Mouse (Mus musculus) urinary bladder, postnatal 25 days (tissue): ENCODE measurements around the gene Cep89.

ENCODE experiments used
- DNase-seq: peaks from one replicate; pipeline ENCODE4 v3.0.0; 2022; ENCODE audit warnings: low spot score

The Cep89 gene

DNA sequence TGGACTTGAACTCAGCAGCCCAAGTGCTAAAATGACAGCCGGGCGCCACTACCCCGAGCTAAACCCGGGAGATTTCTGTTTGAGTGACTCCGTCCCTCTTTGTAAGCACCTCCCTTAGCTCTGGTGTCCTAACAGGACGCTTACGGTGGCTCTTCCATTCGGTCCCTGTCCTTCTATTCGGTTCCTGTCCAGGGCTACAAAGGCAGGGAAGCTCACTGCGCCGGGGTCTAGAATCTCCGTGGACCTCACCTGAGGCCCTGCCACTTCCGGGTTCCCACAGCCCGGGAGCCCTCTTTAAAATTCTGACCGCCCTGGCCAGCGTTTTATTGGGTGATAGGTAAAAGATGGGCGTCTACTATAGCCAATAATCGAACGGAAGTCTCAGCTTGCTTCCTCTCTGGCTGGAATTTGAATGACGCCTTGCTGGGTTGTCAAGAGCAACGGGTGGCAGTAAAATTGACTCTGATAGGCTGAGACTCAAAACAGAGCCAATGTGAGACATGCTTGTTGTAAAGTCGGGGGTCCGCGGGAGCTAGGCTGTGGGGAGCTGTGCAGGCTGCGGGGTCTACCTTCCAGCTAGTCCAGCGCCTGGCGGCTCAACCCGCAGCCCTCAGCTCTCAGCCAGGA, at the start of gene Cep89, which contains the start of gene Faap24:
Gene Cep89, plus strand, starts transcription at position 494 of the 627 bp plus-strand sequence.
Gene Faap24, minus strand, starts transcription at position 295 of the 627 bp plus-strand sequence.
- DNase-seq: peak; percentile 87

GRCm38 (mm10) chr7:35347918-35348700, 48.7 kb upstream of the Cep89 start:
- DNase-seq: no peak

- DNase-seq: no peak
Measured at GRCm38 (mm10) chr7:35349022-35349421, 47.8 kb upstream of the Cep89 start.

GRCm38 (mm10) chr7:35349886-35350684, 46.8 kb upstream of the Cep89 start:
- no peak for DNase-seq

DNA sequence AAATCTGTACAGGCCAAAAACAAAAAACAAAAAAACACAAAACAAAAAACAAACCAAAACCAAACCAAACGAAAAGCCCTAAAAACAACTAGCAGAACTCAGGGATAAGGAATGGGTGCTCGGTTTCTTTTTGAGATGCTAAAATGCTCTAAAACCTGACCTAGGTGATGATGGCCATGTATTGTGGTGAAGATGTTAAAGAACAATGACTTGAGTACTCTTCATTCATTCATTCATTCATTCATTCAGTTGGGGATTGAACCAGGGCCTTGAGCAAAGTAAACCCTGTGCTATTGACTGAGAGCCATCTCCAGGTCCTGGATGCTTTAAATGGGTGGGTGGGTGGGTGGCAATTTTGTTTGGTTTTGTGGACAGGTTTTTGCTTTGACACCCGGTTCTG, 45.7 kb upstream of the Cep89 start:
- DNase-seq: no peak

- DNase-seq: no peak
Measured at GRCm38 (mm10) chr7:35353306-35353705, 43.5 kb upstream of the Cep89 start.

DNA sequence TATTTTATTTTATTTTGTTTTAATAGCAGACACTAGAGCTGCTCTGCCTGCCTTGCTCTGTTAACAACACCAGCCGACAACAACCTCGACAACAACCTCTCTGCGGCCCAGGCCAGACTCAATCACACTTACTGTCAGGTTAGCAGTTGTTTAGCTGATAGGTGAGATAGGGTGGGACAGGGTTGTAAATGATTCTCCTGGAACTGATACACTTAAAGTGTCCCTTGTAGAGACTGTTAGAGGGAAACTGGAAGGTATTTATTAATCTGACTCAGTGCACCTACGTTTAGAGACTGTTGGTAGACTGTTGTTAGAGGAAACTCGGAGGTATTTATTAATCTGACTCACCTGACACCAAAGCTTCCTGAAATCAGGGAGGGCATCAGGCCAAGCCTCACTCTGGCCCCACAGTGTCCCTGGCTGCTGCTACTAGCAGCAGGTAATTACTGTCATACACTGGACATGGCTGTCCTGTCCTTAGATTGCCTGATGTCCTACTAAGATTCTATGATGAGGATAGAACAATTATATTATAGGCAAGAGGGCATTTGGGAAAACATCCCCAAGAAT, 41.4 kb upstream of the Cep89 start:
- DNase-seq: no peak

GRCm38 (mm10) chr7:35357621-35358020, 39.2 kb upstream of the Cep89 start:
- no peak for DNase-seq

DNA sequence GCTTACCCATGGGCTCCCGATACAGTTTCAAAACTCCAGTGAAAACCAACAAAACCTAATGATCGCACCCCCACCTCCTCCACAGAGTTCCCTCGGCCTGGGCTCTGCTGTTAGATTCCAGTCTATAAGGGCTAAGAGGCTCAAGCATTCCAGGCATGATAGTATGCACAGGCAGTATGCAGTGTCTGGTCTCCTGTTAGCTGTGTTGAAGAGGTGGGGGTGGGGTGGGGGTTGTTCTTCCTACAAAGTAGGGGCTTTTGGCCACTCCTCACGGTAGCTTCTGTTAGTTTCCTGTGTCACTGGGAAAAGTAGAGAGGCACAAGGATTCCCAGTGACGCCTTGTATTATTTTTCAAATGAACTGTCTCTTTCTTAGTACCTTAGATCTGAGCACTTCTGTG, 34.6 kb upstream of the Cep89 start:
- no peak for DNase-seq

DNA sequence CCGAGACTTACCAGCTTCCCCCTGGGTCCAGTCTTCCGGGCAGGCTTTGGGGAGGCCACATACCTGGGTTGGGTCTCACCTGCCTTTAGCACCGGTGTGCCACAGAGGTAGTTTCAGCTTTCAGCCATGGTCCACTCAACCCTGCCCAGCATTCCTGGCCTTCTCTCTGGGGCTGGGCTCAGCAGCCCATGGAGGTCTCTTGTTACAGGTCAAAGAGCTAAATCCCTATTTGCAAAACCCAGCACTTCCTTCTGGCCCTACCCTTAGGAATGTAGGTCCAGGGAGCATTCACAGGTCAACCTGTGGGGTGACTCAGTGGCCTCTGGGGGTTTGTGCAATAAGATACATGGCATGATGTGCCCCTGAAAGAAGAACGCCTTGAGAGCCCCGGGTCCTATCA, 34.0 kb upstream of the Cep89 start:
- no peak for DNase-seq

DNA sequence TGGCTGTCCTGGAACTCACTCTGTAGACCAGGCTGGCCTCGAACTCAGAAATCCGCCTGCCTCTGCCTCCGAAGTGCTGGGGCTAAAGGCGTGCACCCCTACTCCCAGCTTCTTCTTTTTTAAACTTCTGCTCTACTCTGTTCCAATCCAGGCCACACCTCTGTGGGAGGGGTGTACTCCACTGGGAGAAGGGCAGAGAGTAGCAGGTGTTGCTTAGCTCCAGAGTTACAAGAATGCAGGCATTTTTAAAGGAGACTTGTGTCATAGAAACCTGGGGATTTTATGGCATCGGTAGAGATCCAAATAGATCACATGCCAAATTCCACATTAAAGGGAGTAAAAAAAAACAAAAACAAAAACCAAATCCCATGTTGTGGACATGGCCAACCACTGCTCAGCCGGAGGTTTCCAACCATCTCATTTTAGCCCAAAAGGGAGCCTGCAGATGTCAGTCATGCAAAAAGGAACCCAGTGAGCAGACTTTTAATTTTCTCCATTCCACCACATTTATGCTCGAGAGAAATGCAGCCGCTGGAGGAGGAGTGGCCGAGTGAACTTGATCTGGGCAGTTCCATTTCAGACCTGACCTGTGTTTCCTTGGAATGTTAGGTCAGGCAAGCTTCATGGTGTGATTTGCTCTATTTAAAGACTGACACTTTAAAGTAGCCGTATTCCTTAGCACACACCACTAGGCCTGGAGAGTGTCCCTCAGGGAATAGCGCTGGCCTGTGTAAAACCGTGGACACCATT, 31.5 kb upstream of the Cep89 start:
- DNase-seq: no peak

- DNase-seq: no peak
Measured at GRCm38 (mm10) chr7:35371096-35371495, 25.7 kb upstream of the Cep89 start.

DNA sequence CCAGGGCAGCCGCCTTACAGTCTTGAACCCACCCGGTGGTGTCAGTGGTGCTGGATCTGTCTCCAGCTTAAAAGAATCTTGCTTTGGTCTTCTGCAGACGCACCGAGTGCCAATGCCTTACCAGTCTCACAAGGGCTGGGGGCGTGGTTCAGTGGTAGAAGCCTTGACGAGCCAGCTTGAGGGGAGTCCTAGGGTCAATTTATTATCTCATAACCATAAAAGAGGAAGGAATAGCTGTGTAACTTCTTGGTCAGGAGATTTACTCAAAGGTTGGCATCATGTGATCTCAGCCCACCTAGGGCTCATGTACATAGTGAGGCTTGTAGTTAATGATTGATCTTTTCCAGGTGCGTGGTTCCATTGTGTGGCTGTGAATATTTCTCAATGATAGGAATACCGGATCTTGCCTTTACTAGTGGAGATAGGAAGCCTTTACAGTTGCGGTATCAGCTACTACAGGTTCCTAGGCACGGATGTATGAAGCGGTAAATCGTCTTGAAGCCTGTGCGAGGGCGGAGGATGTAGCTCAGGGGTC, 24.3 kb upstream of the Cep89 start:
- no peak for DNase-seq

DNA sequence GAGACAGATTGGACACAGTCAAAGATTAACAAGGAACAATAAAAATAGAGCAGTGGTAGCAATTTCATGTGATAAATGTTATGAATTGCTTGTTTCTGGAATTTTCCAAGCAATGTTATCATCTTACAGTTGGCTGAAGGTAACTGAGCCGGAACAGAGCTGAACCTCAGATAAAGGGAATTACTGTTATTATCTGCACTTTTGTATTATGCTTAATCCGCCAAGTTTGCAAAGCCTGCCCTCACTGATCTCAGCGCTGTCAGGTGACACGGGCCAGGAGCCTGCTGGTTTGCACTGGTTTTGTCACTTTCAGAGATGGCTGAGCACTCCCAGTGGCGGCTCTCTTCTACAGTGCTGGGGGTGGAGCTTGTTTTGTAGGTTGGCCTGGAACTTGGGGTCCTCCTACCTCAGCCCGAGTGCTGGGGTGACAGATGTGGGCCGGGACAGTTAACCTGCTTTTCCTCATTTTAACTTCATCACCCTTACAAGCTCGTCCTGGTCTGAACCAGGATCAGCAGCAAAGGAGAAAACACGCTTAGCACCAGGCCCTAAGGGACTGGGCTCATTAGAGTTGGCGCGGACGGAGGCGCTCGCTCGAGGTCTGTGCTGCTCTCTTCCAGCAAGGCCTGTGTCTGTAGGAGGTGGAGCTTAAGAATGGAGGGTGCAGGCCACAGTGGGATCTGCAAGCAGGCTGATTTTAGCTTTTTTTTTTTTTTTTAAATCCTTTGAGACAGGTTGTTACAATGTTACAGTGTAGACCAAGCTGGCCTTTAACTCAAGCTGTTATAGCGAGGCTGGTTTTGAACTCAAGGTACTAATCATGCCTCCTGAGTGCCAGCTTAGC, 23.5 kb upstream of the Cep89 start:
- no peak for DNase-seq

DNA sequence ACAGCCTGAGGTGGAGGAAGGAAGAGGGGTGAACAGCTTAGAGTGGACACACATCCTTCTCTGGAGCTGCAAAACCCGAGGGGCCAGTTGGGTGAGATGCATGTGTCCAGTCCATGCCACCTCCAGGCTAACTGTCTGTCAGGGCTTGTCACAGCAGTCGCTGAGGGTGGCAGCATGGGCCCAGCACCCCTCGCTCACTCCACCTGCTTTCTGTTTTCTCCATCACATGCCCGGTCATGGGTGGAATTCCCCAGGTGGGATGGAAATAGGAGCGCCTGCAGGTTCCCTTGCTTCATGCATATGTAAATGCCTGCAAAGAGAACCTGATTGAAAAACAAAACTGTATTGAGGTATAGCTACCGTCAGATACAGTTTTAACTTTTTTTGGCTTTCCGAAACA, 22.6 kb upstream of the Cep89 start:
- no peak for DNase-seq

DNA sequence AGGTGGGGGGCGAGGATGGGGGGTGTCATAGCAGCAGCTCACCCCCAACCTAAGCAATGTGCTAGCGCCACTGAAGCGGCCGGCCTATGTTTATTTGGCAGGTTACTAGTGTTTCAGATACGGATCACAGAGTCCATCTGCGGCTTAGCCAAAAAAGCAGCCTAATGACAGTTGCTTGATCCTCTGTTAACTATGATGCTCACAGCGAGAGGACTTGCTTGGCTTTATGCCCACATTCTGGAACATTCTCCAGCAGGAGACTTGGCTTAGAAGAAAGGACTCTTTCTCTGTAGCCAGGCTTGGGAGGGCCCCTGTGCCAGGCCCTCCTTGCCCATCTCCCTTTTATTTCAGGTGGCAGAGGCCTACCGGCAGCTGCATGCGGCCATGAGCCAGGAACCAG, 20.2 kb upstream of the Cep89 start:
- no peak for DNase-seq

DNA sequence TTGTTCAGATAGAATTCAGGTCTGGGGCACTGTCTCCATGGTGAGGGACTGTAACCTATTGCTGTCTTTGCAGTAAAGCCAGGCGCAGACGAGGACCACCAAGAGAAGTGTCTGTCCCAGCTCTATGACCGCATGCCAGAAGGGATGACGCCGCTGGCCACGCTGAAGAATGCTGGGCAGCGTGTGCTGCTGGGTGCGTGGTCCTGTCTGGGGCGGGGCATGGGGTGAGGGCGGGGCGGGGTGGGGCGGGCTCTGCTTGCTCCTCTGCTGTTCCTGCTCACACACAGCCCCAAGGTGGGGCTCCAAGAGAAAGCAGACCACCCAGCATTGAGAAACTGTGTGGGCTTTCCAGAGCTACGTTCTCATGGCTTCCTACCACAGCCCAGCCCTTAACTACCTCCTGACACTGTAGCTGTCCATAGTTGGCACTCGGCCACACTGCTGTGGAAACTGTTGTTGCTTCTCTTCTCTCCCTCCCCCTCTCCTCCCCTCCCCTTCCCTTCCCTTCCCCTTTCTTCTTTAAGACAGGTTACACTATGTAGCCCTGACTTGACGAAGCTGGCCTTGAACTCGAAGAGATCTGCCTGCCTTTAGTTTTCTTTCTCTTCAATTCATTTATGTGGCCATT, 17.2 kb upstream of the Cep89 start:
- DNase-seq: no peak

DNA sequence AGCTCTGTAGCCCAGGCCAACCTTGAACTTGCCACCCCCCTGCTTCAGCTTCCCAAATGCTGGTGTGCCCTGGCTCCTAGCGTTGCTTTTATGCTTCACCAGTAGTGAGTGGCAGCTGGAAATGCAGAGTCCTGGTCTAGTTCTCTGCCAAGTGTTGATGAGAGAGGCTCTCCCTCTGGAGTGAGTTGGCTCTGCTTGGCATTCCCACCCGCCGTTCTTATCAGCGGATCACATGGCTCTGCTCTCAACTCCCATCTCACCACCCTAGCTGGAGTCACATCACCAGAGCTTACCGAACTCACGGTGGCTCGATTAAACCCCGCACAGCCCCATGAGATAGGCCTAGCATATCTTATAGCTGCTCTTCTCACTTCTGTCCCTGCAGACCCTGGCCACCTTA, 16.5 kb upstream of the Cep89 start:
- DNase-seq: no peak

GRCm38 (mm10) chr7:35381861-35382260, 15.0 kb upstream of the Cep89 start:
- no peak for DNase-seq

- DNase-seq: no peak
Measured at GRCm38 (mm10) chr7:35382706-35383353, 14.0 kb upstream of the Cep89 start.
